Mouse (Mus musculus) ES-Bruce4 (cell line): ENCODE data around the gene Tnfrsf25. TPM values are rescaled to one million over a fixed set of nuclear protein-coding genes. Genes with fewer than 3 reads are reported as not detected.
A peak's percentile ranks its signal among the peaks of the same experiment; 100 is the strongest.

Source experiments
- H3K27ac ChIP-seq: 2 replicates; pipeline ENCODE4 v1.5.1; 2012; ENCODE audit warnings: low read length, inconsistent platforms; ENCODE audit not compliant: insufficient read depth
- H3K27me3 ChIP-seq: 2 replicates; pipeline ENCODE4 v1.6.1; 2012; ENCODE audit warnings: mild to moderate bottlenecking, low read length, inconsistent platforms; ENCODE audit not compliant: control insufficient read depth, poor library complexity, insufficient read depth, severe bottlenecking
- H3K36me3 ChIP-seq: 2 replicates; pipeline ENCODE4 v1.6.1; 2012; ENCODE audit warnings: inconsistent platforms, mild to moderate bottlenecking, low read length, moderate library complexity; ENCODE audit not compliant: control insufficient read depth, poor library complexity, insufficient read depth, severe bottlenecking
- H3K4me1 ChIP-seq: one replicate; pipeline ENCODE4 v1.8.1; 2011; ENCODE audit warnings: low read length; ENCODE audit not compliant: control insufficient read depth, insufficient read depth
- H3K4me3 ChIP-seq: 2 replicates; pipeline ENCODE4 v1.5.1; 2011; ENCODE audit warnings: low read depth, mild to moderate bottlenecking, low read length
- H3K9ac ChIP-seq: 2 replicates; pipeline ENCODE4 v1.6.1; 2012; ENCODE audit warnings: low read depth, mild to moderate bottlenecking, inconsistent platforms; ENCODE audit not compliant: poor library complexity, severe bottlenecking
- H3K9me3 ChIP-seq: replicated peaks from 2 replicates; pipeline ENCODE4 v1.6.1; 2012; ENCODE audit warnings: mild to moderate bottlenecking, low read length, inconsistent platforms; ENCODE audit not compliant: control insufficient read depth, poor library complexity, insufficient read depth, severe bottlenecking
- CTCF ChIP-seq: IDR thresholded peaks from one replicate; pipeline ENCODE4 v1.8.1; 2011; ENCODE audit warnings: low read depth, low read length
- EP300 ChIP-seq: IDR thresholded peaks from 2 replicates; pipeline ENCODE4 v1.6.1; 2011; ENCODE audit warnings: low read depth, low read length; ENCODE audit not compliant: insufficient read depth
- POLR2A ChIP-seq: IDR thresholded peaks from one replicate; pipeline ENCODE4 v1.8.1; 2011; ENCODE audit warnings: low read length; ENCODE audit not compliant: insufficient read depth
- polyA plus RNA-seq: library from polyadenylated mRNA; stranded (reverse); fragments of >200 nt; gene quantifications from 2 replicates; pipeline ENCODE4 v1.2.4, GENCODE M21; 2011; ENCODE audit warnings: low read depth; ENCODE audit not compliant: missing spikeins, insufficient read depth, insufficient read length

The Tnfrsf25 gene
- polyA plus RNA-seq, 1 experiment = 2.0 TPM

GRCm38 (mm10) chr4:152096927-152097326 lies 18.8 kb upstream of the Tnfrsf25 start:
- Histone ChIP-seq H3K36me3 (0 out of 2 replicates have a peak, but pooled peaks cover under 1% of the 10 kb centered on the region), H3K9ac (peak overlapping the region; percentile 41), H3K9me3 (no peaks in the 10 kb centered on the region), H3K27ac (peak overlapping the region; percentile 87), H3K4me1 (peaks cover 14% of the 10 kb centered on the region), H3K4me3 (peak overlapping the region; percentile 56), H3K27me3 (no peaks in the 10 kb centered on the region)
- TF ChIP-seq CTCF (no peak), EP300 (no peak), POLR2A (no peak)

GRCm38 (mm10) chr4:152097911-152098799 lies 17.6 kb upstream of the Tnfrsf25 start:
- no peaks in the 10 kb centered on the region for H3K27me3 ChIP-seq
- no peak overlapping the region for H3K4me3 ChIP-seq
- no peaks in the 10 kb centered on the region for H3K9me3 ChIP-seq
- peaks cover 14% of the 10 kb centered on the region for H3K4me1 ChIP-seq
- peak overlapping the region; percentile 87 for H3K27ac ChIP-seq
- H3K36me3 ChIP-seq = 0 out of 2 replicates have a peak, but pooled peaks cover 3% of the 10 kb centered on the region
- TF ChIP-seq EP300 (peak; percentile 95), POLR2A (no peak)
- 0 out of 2 replicates have a peak overlapping the region, but pooled peaks have one; percentile 41 for H3K9ac ChIP-seq

- Histone ChIP-seq H3K27me3 (no peaks in the 10 kb centered on the region), H3K9me3 (no peaks in the 10 kb centered on the region), H3K27ac (no peak overlapping the region), H3K4me3 (no peak overlapping the region), H3K36me3 (0 out of 2 replicates have a peak, but pooled peaks cover 3% of the 10 kb centered on the region), H3K9ac (no peak overlapping the region), H3K4me1 (peaks cover 14% of the 10 kb centered on the region)
- TF ChIP-seq EP300 (no peak), CTCF (no peak), POLR2A (no peak)
These were observed 15.2 kb upstream of the Tnfrsf25 start for GRCm38 (mm10) chr4:152100541-152100940.

GRCm38 (mm10) chr4:152101081-152101653 lies 14.6 kb upstream of the Tnfrsf25 start:
- no peak overlapping the region for H3K27ac ChIP-seq
- no peak overlapping the region for H3K9ac ChIP-seq
- H3K36me3 ChIP-seq = 0 out of 2 replicates have a peak, but pooled peaks cover 6% of the 10 kb centered on the region
- H3K4me1 ChIP-seq = peaks cover 14% of the 10 kb centered on the region
- H3K27me3 ChIP-seq = no peaks in the 10 kb centered on the region
- H3K9me3 ChIP-seq = no peaks in the 10 kb centered on the region
- TF ChIP-seq POLR2A = no peak
- TF ChIP-seq EP300 = no peak
- H3K4me3 ChIP-seq = no peak overlapping the region

- H3K4me1 ChIP-seq = peaks cover 15% of the 10 kb centered on the region
- TF ChIP-seq POLR2A = no peak
- TF ChIP-seq EP300 = no peak
- H3K36me3 ChIP-seq = 0 out of 2 replicates have a peak, but pooled peaks cover 8% of the 10 kb centered on the region
These were observed 13.8 kb upstream of the Tnfrsf25 start for GRCm38 (mm10) chr4:152101921-152102320.

GRCm38 (mm10) chr4:152103025-152103424 lies 12.7 kb upstream of the Tnfrsf25 start:
- TF ChIP-seq CTCF = peak; percentile 97
- no peak for TF ChIP-seq POLR2A
- no peak for TF ChIP-seq EP300
- H3K4me1 ChIP-seq = peaks cover 17% of the 10 kb centered on the region
- H3K27me3 ChIP-seq = no peaks in the 10 kb centered on the region
- H3K9me3 ChIP-seq = no peaks in the 10 kb centered on the region
- no peak overlapping the region for H3K9ac ChIP-seq
- H3K4me3 ChIP-seq = no peak overlapping the region
- H3K36me3 ChIP-seq = 0 out of 2 replicates have a peak, but pooled peaks cover 8% of the 10 kb centered on the region
- H3K27ac ChIP-seq = no peak overlapping the region

More at GRCm38 (mm10) chr4:152101921-152102320, 13.8 kb upstream of the Tnfrsf25 start:
- Histone ChIP-seq H3K27ac (no peak overlapping the region), H3K27me3 (no peaks in the 10 kb centered on the region), H3K9me3 (no peaks in the 10 kb centered on the region), H3K9ac (no peak overlapping the region), H3K4me3 (no peak overlapping the region)
